Mouse (Mus musculus) myocyte (in vitro differentiated cells): ENCODE results near the gene H2-Q1. TPM values are rescaled to one million over a fixed set of nuclear protein-coding genes. Genes with fewer than 3 reads are reported as not detected.

ENCODE experiments used
- H3K27me3 ChIP-seq: one replicate; pipeline ENCODE4 v1.6.1; 2011; ENCODE audit not compliant: control insufficient read depth, insufficient read depth, insufficient read length
- H3K36me3 ChIP-seq: one replicate; pipeline ENCODE4 v1.6.1; 2011; ENCODE audit not compliant: control insufficient read depth, insufficient read depth
- H3K4me2 ChIP-seq: one replicate; pipeline ENCODE4 v1.6.1; 2011; ENCODE audit warnings: low read depth, control low read depth
- H3K4me3 ChIP-seq: one replicate; pipeline ENCODE4 v1.5.1; 2011; ENCODE audit warnings: mild to moderate bottlenecking, control low read depth, moderate library complexity
- H3K79me2 ChIP-seq: one replicate; pipeline ENCODE4 v1.6.1; 2011; ENCODE audit not compliant: control insufficient read depth, insufficient read depth
- H3ac ChIP-seq: one replicate; pipeline ENCODE4 v1.6.1; 2011; ENCODE audit not compliant: control insufficient read depth, insufficient read length
- CEBPB ChIP-seq: IDR thresholded peaks from 2 replicates; pipeline ENCODE4 v1.6.1; 2011; ENCODE audit warnings: mild to moderate bottlenecking, moderate library complexity; ENCODE audit not compliant: poor library complexity, insufficient read depth, severe bottlenecking
- E2F4 ChIP-seq: IDR thresholded peaks from one replicate; pipeline ENCODE4 v1.6.1; 2011; ENCODE audit warnings: mild to moderate bottlenecking, control low read depth, moderate library complexity; ENCODE audit not compliant: insufficient read depth
- MAX ChIP-seq: IDR thresholded peaks from one replicate; pipeline ENCODE4 v1.6.1; 2011; ENCODE audit warnings: low read depth, mild to moderate bottlenecking, control low read depth
- MYOD1 ChIP-seq, 3 experiments: IDR thresholded peaks; one replicate each; pipeline ENCODE4 v1.6.1; 2011; ENCODE audit warnings: control low read depth in 2 of 3, low read depth in 2 of 3, mild to moderate bottlenecking in 2 of 3, moderate library complexity in 1 of 3; ENCODE audit not compliant: insufficient read length in 2 of 3, control insufficient read depth in 1 of 3
- MYOG ChIP-seq, 3 experiments: IDR thresholded peaks; one replicate each; pipeline ENCODE4 v1.6.1; 2011; ENCODE audit warnings: control low read depth in 2 of 3, low read depth in 2 of 3, mild to moderate bottlenecking in 2 of 3; ENCODE audit not compliant: insufficient read length in 2 of 3, control insufficient read depth in 1 of 3, insufficient read depth in 1 of 3
- POLR2A ChIP-seq: IDR thresholded peaks from one replicate; pipeline ENCODE4 v1.6.1; 2011; ENCODE audit warnings: low read depth, mild to moderate bottlenecking, control low read depth, moderate library complexity; ENCODE audit not compliant: insufficient read length
- POLR2AphosphoS2 ChIP-seq: IDR thresholded peaks from one replicate; pipeline ENCODE4 v1.6.1; 2011; ENCODE audit warnings: low read depth, control low read depth; ENCODE audit not compliant: insufficient read length
- REST ChIP-seq: IDR thresholded peaks from one replicate; pipeline ENCODE4 v1.6.1; 2011; ENCODE audit warnings: mild to moderate bottlenecking, control low read depth, moderate library complexity; ENCODE audit not compliant: insufficient read depth, insufficient read length
- SRF ChIP-seq: IDR thresholded peaks from one replicate; pipeline ENCODE4 v1.6.1; 2011; ENCODE audit warnings: low read depth; ENCODE audit not compliant: control insufficient read depth, insufficient read length
- TCF12 ChIP-seq: IDR thresholded peaks from one replicate; pipeline ENCODE4 v1.6.1; 2011; ENCODE audit warnings: mild to moderate bottlenecking, control low read depth; ENCODE audit not compliant: poor library complexity, insufficient read depth, severe bottlenecking
- TCF3 ChIP-seq: IDR thresholded peaks from one replicate; pipeline ENCODE4 v1.6.1; 2011; ENCODE audit warnings: low read depth, control low read depth; ENCODE audit not compliant: insufficient read length
- USF1 ChIP-seq: IDR thresholded peaks from one replicate; pipeline ENCODE4 v1.6.1; 2011; ENCODE audit warnings: low read depth, mild to moderate bottlenecking, control low read depth, moderate library complexity
- polyA plus RNA-seq: library from polyadenylated mRNA; unstranded; fragments of >200 nt; fragmentation: generic; extraction: Trizol; gene quantifications from one replicate; pipeline ENCODE4 v1.2.1, GENCODE M21; 2012; ENCODE audit warnings: missing spikeins

Gene H2-Q1
- polyA plus RNA-seq, result 6.6 TPM

DNA sequence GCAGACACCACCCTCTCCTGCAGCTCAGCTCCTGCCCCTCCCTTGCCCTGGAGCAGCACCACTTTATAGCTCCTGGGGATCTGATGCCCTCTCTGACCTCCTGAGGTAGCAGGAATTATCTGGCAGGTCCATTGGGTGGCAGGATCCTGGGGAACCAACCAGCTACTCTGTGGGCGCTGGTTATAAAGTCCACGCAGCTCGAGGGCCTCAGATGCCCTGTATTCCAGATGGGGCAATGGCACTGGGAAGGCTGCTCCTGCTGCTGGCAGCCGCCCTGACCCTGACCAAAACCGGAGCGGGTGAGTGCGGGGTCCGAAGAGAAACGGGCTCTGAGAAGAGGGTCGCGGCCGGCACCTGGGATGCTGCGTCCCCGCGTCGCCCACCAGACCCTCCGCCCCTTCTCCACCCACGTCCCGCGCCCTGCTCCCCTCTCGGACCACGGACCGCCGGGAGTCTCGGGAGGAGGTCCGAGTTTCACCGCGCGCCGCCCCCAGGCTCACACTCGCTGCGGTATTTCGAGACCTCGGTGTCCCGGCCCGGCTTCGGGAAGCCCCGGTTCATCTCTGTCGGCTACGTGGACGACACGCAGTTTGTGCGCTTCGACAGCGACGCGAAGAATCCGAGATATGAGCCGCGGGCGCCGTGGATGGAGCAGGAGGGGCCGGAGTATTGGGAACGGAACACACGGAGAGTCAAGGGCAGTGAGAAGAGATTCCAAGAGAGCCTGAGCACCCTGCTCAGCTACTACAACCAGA is at the start of gene H2-Q1:
H2-Q1 (plus strand) TSS at position 79 of the 755 bp plus-strand sequence.
- no peaks in the 10 kb centered on the region for H3K36me3 ChIP-seq
- H3K4me3 ChIP-seq, result no peak within 1 kb of the TSS
- TF ChIP-seq POLR2A (no peak), TCF3 (no peak), MYOD1 (IDR thresholded peaks at IDR 0.05; ENCODE audit: control insufficient read depth in 1 of 3, insufficient read length in 2 of 3, low read depth in 2 of 3) (no peak), E2F4 (no peak), REST (no peak), SRF (no peak), MAX (no peak), USF1 (no peak), CEBPB (no peak), POLR2AphosphoS2 (no peak), MYOG (IDR thresholded peaks at IDR 0.05; ENCODE audit: control insufficient read depth in 1 of 3, insufficient read depth in 1 of 3, insufficient read length in 2 of 3, low read depth in 2 of 3) (no peak)
- no peak within 1 kb of the TSS for H3ac ChIP-seq
- peaks cover 16% of the 10 kb centered on the region for H3K27me3 ChIP-seq
- peak within 1 kb of the TSS; percentile 52 for H3K4me2 ChIP-seq
- no peaks in the 10 kb centered on the region for H3K79me2 ChIP-seq

DNA sequence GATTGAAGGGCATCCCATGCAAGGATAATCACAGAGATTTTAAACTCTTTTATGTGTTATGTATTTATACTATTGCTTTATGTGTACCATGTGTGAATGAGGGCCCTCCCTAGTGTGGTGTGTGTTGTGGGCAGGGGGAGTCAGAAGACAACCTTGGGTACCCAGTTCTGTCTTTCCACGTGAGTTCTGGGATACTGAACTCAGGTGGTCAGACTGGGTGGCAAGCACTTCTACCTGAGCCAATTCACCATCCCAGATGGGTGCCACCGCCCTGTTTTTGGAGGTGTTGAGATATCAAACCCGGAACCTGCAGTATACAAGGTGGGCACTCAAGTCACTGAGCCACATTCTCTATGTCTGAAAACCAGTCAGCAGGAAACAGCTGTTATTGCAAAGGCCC is 48.0 kb upstream of the H2-Q1 start:
- H3K4me3 ChIP-seq, result no peak overlapping the region
- no peak overlapping the region for H3ac ChIP-seq
- no peaks in the 10 kb centered on the region for H3K79me2 ChIP-seq
- H3K36me3 ChIP-seq, result no peaks in the 10 kb centered on the region
- TF ChIP-seq E2F4 (no peak), USF1 (no peak), MYOD1 (IDR thresholded peaks at IDR 0.05; ENCODE audit: control insufficient read depth in 1 of 3, insufficient read length in 2 of 3, low read depth in 2 of 3) (no peak), TCF12 (no peak)
- H3K4me2 ChIP-seq, result no peak overlapping the region
- no peaks in the 10 kb centered on the region for H3K27me3 ChIP-seq

DNA sequence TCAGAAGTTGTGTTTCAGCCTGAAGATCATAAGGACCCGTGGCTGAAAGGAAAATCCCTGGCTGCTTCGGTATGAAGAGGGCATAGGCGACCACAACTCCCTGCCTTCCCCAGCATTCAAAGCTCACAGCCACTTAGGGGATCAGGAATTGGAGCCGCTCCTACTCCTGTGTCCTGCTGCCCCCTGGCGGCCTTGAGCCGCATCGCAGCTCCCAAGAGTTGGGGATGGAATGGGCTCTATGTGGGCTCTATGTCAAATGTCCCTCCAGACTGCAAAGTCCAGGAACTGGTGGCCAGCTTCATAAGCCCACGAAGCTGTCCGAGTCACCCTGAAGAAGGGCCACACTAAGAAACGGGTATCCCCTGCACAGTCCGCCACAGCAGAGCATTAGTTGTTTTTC is 45.4 kb upstream of the H2-Q1 start:
- Histone ChIP-seq H3K36me3 (no peaks in the 10 kb centered on the region), H3K79me2 (no peaks in the 10 kb centered on the region), H3K4me3 (no peak overlapping the region), H3K4me2 (no peak overlapping the region), H3K27me3 (no peaks in the 10 kb centered on the region), H3ac (no peak overlapping the region)
- no peak for TF ChIP-seq SRF
- TF ChIP-seq USF1, result no peak
- no peak for TF ChIP-seq E2F4
- TF ChIP-seq REST, result no peak
- TF ChIP-seq TCF3, result no peak
- TF ChIP-seq POLR2A, result no peak
- TF ChIP-seq POLR2AphosphoS2, result no peak
- TF ChIP-seq MAX, result no peak
- TF ChIP-seq MYOD1 (IDR thresholded peaks at IDR 0.05; ENCODE audit: control insufficient read depth in 1 of 3, insufficient read length in 2 of 3, low read depth in 2 of 3), result no peak
- TF ChIP-seq TCF12, result no peak
- no peak for TF ChIP-seq MYOG (IDR thresholded peaks at IDR 0.05; ENCODE audit: control insufficient read depth in 1 of 3, insufficient read depth in 1 of 3, insufficient read length in 2 of 3, low read depth in 2 of 3)

DNA sequence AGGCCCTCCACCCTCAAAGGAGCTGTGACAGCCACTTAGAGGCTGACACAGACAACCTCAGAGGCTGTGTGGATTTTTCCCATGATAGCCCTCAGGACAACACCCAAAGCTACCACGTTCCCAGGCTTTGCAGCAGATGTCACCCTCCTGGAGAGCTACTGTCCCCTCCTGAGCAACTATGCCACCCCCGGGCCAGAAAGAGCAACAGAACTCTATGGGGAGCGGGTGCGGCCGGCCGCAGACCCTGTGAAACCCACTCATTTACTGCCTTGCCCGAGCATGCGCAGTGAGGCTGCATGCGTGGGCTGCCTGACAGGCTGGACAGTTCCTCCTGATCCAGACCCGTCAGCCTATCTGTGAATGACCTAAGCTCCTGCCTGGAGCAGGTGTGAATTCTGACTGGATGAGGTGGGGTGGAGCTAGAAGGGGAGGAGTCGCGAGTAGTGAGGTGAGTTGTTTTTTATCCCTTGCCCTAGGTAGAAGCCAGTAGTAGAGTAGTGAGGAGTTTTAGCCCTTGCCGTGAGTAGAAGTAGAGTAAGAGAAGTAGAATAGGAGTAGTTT is 43.8 kb upstream of the H2-Q1 start:
- H3ac ChIP-seq, result no peak overlapping the region

More for the DNA sequence above, 43.8 kb upstream of the H2-Q1 start:
- no peaks in the 10 kb centered on the region for H3K27me3 ChIP-seq
- no peak overlapping the region for H3K4me2 ChIP-seq
- no peaks in the 10 kb centered on the region for H3K36me3 ChIP-seq
- no peak overlapping the region for H3K4me3 ChIP-seq
- H3K79me2 ChIP-seq, result no peaks in the 10 kb centered on the region
- TF ChIP-seq POLR2A (no peak), MAX (no peak), CEBPB (no peak), MYOG (IDR thresholded peaks at IDR 0.05; ENCODE audit: control insufficient read depth in 1 of 3, insufficient read depth in 1 of 3, insufficient read length in 2 of 3, low read depth in 2 of 3) (no peak), REST (no peak), POLR2AphosphoS2 (no peak), MYOD1 (IDR thresholded peaks at IDR 0.05; ENCODE audit: control insufficient read depth in 1 of 3, insufficient read length in 2 of 3, low read depth in 2 of 3) (no peak), E2F4 (no peak), USF1 (no peak), TCF3 (no peak), SRF (no peak), TCF12 (no peak)
